Mouse (Mus musculus) cerebellum, adult 8-10 months (tissue): ENCODE data around the gene Gan.

ENCODE experiments used
- DNase-seq: peaks from one replicate; pipeline ENCODE4 v3.0.0; 2022

Gan gene

GRCm38 (mm10) chr8:117256292-117256938 lies 98.5 kb downstream of the Gan start:
- DNase-seq = peak; percentile 92

- DNase-seq = peak; percentile 48
Observed at GRCm38 (mm10) chr8:117257029-117257820, 99.3 kb downstream of the Gan start, which contains the start of gene Cmip. Gene Cmip, plus strand, starts transcription at chr8:117257064.

- no peak for DNase-seq
Observed at GRCm38 (mm10) chr8:117257821-117258575, 100.1 kb downstream of the Gan start.

GRCm38 (mm10) chr8:117258576-117259040 lies 100.7 kb downstream of the Gan start:
- no peak for DNase-seq

- no peak for DNase-seq
Observed at GRCm38 (mm10) chr8:117259431-117260001, 101.6 kb downstream of the Gan start.

- no peak for DNase-seq
Observed at GRCm38 (mm10) chr8:117260234-117260929, 102.4 kb downstream of the Gan start.

GRCm38 (mm10) chr8:117260930-117261475 lies 103.1 kb downstream of the Gan start:
- DNase-seq = no peak

GRCm38 (mm10) chr8:117261702-117262101 lies 103.8 kb downstream of the Gan start:
- no peak for DNase-seq

- DNase-seq = no peak
Observed at GRCm38 (mm10) chr8:117262685-117263084, 104.8 kb downstream of the Gan start.

GRCm38 (mm10) chr8:117263442-117263841 lies 105.5 kb downstream of the Gan start:
- no peak for DNase-seq

GRCm38 (mm10) chr8:117265079-117265478 lies 107.1 kb downstream of the Gan start:
- no peak for DNase-seq
